Mouse (Mus musculus) cerebellum, adult 2 months (tissue): ENCODE data around the gene Cyp2g1.

Experiments
- CTCF ChIP-seq: fragments of 200-500 bp; IDR thresholded peaks from 2 replicates; pipeline ENCODE4 v1.5.1; 2011; ENCODE audit warnings: low read depth, mild to moderate bottlenecking, control low read depth, low read length, moderate library complexity, borderline replicate concordance; ENCODE audit not compliant: insufficient read depth
- POLR2A ChIP-seq: fragments of 200-500 bp; IDR thresholded peaks from 2 replicates; pipeline ENCODE4 v1.6.1; 2011; ENCODE audit warnings: low read length, control low read depth, borderline replicate concordance; ENCODE audit not compliant: insufficient read depth

GRCm38 (mm10) chr7:26789984-26790383 is 18.7 kb upstream of the Cyp2g1 start:
- TF ChIP-seq CTCF (no peak), POLR2A (no peak)
